Mouse (Mus musculus) neutrophil, adult 65 days (primary cell): ENCODE measurements around the gene Olfr1410. TPM values are rescaled to one million over a fixed set of nuclear protein-coding genes. Genes with fewer than 3 reads are reported as not detected.

ENCODE experiments used
- total RNA-seq: library from RNA; stranded (reverse); gene quantifications from 2 replicates; pipeline ENCODE4 v1.2.4, GENCODE M21; 2023

The Olfr1410 gene
- total RNA-seq, result not detected in 2 replicates

GRCm38 (mm10) chr1:92605482-92605881 is at the start of gene Olfr1410:
Gene Olfr1410, plus strand, starts transcription at chr1:92605782.

DNA sequence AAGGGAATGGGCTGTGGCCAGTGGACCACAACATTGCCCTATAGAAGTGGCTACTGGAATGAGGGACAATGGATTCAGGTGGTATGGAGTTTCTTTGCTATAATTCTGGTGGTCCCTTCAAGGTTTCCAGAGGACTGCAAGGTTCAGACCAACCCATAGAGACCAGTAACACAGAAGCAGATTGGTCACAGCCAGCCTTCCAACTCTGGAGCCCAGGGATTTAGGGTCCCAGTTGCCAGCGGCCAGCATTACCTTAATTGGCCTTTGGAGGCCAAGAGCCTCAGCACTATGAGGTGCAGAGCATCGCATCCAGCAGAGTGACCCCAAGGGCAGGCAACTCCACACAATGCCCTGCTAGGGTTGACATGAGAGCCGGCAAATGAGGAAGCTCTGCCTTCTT is 34.6 kb upstream of the Olfr1410 start, which contains the start of gene Olfr1413:
TSS of gene Olfr1413 (plus strand) at position 301 of the 400 bp plus-strand sequence.

GRCm38 (mm10) chr1:92585479-92585878 is 20.1 kb upstream of the Olfr1410 start, which contains the start of gene Olfr1412:
Gene Olfr1412, plus strand, starts transcription at chr1:92585779.

GRCm38 (mm10) chr1:92594111-92594510 is 11.5 kb upstream of the Olfr1410 start, which contains the start of gene Olfr1411:
Gene Olfr1411, plus strand, starts transcription at chr1:92594411.

GRCm38 (mm10) chr1:92617488-92617887 is 11.9 kb downstream of the Olfr1410 start, which contains the start of gene Olfr12:
Gene Olfr12, plus strand, starts transcription at chr1:92617788.

DNA sequence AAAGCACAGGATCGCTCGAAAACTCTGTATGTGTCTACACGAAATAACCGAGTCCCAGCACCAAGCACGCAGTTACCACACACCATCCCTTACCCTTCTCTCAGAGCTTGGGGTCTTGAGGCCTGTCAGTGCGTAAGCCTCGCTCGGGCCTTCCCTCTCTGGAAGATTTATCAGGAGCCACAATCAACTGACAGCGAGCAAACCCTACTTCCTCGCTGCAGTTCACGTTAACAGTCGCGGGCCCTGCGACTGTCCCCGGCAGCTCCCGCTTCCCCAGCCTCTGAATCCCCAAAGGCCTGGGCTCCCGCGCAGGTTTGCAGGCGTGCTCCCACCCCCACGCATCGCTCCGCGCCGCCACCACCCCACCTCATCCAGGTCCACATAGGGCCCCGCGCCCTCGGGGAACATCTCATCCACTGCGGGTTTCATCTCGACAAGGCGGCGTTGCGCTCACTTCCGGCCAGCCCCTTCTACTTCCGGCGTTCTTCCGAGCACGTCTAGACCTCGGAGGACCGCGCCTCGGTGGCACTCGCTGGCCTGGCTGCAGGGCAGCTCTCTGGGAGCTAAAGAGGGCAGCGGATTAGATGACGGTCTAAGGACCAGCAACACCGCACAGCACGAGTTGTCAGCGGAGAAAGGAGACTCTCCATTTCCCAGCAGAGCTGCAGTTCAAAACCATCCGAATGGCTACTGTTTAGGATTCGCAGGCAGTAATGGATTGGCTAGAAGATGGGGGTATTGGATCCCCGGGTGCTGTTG is 36.1 kb downstream of the Olfr1410 start, which contains the start of gene Cops9:
TSS of gene Cops9 (minus strand) at position 472 of the 759 bp plus-strand sequence.

GRCm38 (mm10) chr1:92648673-92649072 is 43.1 kb downstream of the Olfr1410 start, which contains the start of gene Otos:
Gene Otos, minus strand, starts transcription at chr1:92648841.

Other genes with a start within 250 kb of the Olfr1410 start
- 59.4 and 69.1 TPM in 2 replicates for gene Ndufa10, start 131.9 kb upstream of the Olfr1410 start, total RNA-seq
- gene Olfr1416, start 120.7 kb upstream of the Olfr1410 start, total RNA-seq, result not detected in 2 replicates
- not detected in 2 replicates for gene Olfr1415, start 109.7 kb upstream of the Olfr1410 start, total RNA-seq
- gene Olfr1414, start 87.1 kb upstream of the Olfr1410 start, total RNA-seq, result not detected in 2 replicates
- gene Olfr1413, start 34.5 kb upstream of the Olfr1410 start, total RNA-seq, result not detected in 2 replicates
- not detected in 2 replicates for gene Olfr1412, start 20.0 kb upstream of the Olfr1410 start, total RNA-seq
- gene Olfr1411, start 11.4 kb upstream of the Olfr1410 start, total RNA-seq, result not detected in 2 replicates
- not detected in 2 replicates for gene Olfr12, start 12.0 kb downstream of the Olfr1410 start, total RNA-seq
- gene Cops9, start 36.2 kb downstream of the Olfr1410 start, total RNA-seq, result 109 and 139 TPM in 2 replicates
- 2.6 and 4.1 TPM in 2 replicates for gene Otos, start 43.1 kb downstream of the Olfr1410 start, total RNA-seq
- gene Gpc1, start 225.9 kb downstream of the Olfr1410 start, total RNA-seq, result 39.8 and 41.8 TPM in 2 replicates